In genomic region chr8:61075059-61075458, GRCm38 (mm10) we compare ENCODE assay signal across 11 mouse cellular contexts.
DNase-seq lines count a peak whose midpoint lies in the region; ATAC-seq and TF ChIP-seq lines count a peak whose summit lies in the region.
"Had no signal": no experiment of that assay in that cellular context is flagged by ENCODE, and none has a peak within 500 bp of the region (broad histone marks: within the 10 kb centered on the region; RNA-seq: fewer than 3 reads in every experiment).

No protein-coding gene starts in this region.

- TF ChIP-seq EP300 in stomach, postnatal 0 days (optimal IDR thresholded peaks at IDR 0.05): no peak

- no peak overlapping the region for H3K4me3 ChIP-seq in intestine, postnatal 0 days (ENCODE audit: low read depth, low read length)
- H3K4me3 ChIP-seq in intestine, embryonic 16.5 days (ENCODE audit: low read length): no peak overlapping the region
- H3K4me3 ChIP-seq in midbrain, embryonic 16.5 days (ENCODE audit: low read depth, low read length): no peak overlapping the region
- no peak overlapping the region for H3K4me3 ChIP-seq in midbrain, embryonic 13.5 days (replicated peaks)
- H3K4me3 ChIP-seq in stomach, postnatal 0 days (ENCODE audit: low read depth, low read length): no peak overlapping the region
- H3K4me3 ChIP-seq: midbrain, embryonic 12.5 days had no signal

- peak; percentile 62 for TF ChIP-seq CTCF in intestine, postnatal 0 days (IDR thresholded peaks at IDR 0.05; ENCODE audit: low read depth)
- peak; percentile 64 for TF ChIP-seq CTCF in stomach, postnatal 0 days (IDR thresholded peaks at IDR 0.05; ENCODE audit: low read depth)

- H3K27ac ChIP-seq in intestine, postnatal 0 days (ENCODE audit: low read depth, low read length): no peak overlapping the region
- no peak overlapping the region for H3K27ac ChIP-seq in intestine, embryonic 16.5 days (ENCODE audit: low read length)
- no peak overlapping the region for H3K27ac ChIP-seq in midbrain, embryonic 16.5 days (ENCODE audit: low read length)
- no peak overlapping the region for H3K27ac ChIP-seq in midbrain, embryonic 13.5 days
- no peak overlapping the region for H3K27ac ChIP-seq in stomach, postnatal 0 days (replicated peaks)
- H3K27ac ChIP-seq: midbrain, embryonic 12.5 days had no signal

- no peak for ATAC-seq in intestine, postnatal 0 days
- ATAC-seq in intestine, embryonic 16.5 days: no peak
- peak; percentile 76 for ATAC-seq in midbrain, embryonic 16.5 days
- no peak for ATAC-seq in midbrain, embryonic 13.5 days
- ATAC-seq in stomach, postnatal 0 days (ENCODE audit: low FRiP score, low TSS enrichment): no peak
- no peak for ATAC-seq in megakaryocyte-erythroid progenitor cell, adult 5-6 weeks (replicated peaks; ENCODE audit: low FRiP score, low TSS enrichment, poor library complexity, severe bottlenecking)

- H3K4me1 ChIP-seq in intestine, postnatal 0 days (replicated peaks; ENCODE audit: control insufficient read depth, insufficient read depth, low read length): no peaks in the 10 kb centered on the region
- no peaks in the 10 kb centered on the region for H3K4me1 ChIP-seq in intestine, embryonic 16.5 days (ENCODE audit: control insufficient read depth, insufficient read depth, low read length)
- H3K4me1 ChIP-seq in midbrain, embryonic 16.5 days (ENCODE audit: control insufficient read depth, insufficient read depth, low read length): no peaks in the 10 kb centered on the region
- no peaks in the 10 kb centered on the region for H3K4me1 ChIP-seq in midbrain, embryonic 13.5 days (replicated peaks)
- H3K4me1 ChIP-seq in stomach, postnatal 0 days (replicated peaks; ENCODE audit: control insufficient read depth, insufficient read depth): no peaks in the 10 kb centered on the region
- H3K4me1 ChIP-seq: midbrain, embryonic 12.5 days had no signal

- H3K4me2 ChIP-seq in intestine, postnatal 0 days (replicated peaks; ENCODE audit: low read depth): no peak overlapping the region
- H3K4me2 ChIP-seq in intestine, embryonic 16.5 days (ENCODE audit: low read depth, low read length): no peak overlapping the region
- no peak overlapping the region for H3K4me2 ChIP-seq in midbrain, embryonic 16.5 days (ENCODE audit: low read length)
- H3K4me2 ChIP-seq in midbrain, embryonic 13.5 days (replicated peaks): no peak overlapping the region
- H3K4me2 ChIP-seq in stomach, postnatal 0 days (replicated peaks; ENCODE audit: low read depth): no peak overlapping the region
- H3K4me2 ChIP-seq: midbrain, embryonic 12.5 days had no signal

- no peaks in the 10 kb centered on the region for H3K27me3 ChIP-seq in intestine, postnatal 0 days (replicated peaks; ENCODE audit: control insufficient read depth, insufficient read depth, low read length)
- no peaks in the 10 kb centered on the region for H3K27me3 ChIP-seq in intestine, embryonic 16.5 days (replicated peaks; ENCODE audit: control insufficient read depth, insufficient read depth, low read length)
- H3K27me3 ChIP-seq in midbrain, embryonic 16.5 days (ENCODE audit: control insufficient read depth, insufficient read depth, low read depth, low read length): no peaks in the 10 kb centered on the region
- H3K27me3 ChIP-seq in midbrain, embryonic 13.5 days: no peaks in the 10 kb centered on the region
- H3K27me3 ChIP-seq in stomach, postnatal 0 days (ENCODE audit: control insufficient read depth, insufficient read depth, low read length): no peaks in the 10 kb centered on the region
- H3K27me3 ChIP-seq: midbrain, embryonic 12.5 days had no signal

- peak; percentile 5 to 21 for DNase-seq in cerebellum, postnatal 10 days
- DNase-seq in cerebellum, adult 9-11 months: no peak
- DNase-seq in stomach, postnatal 0 days (ENCODE audit: low spot score): no peak
- DNase-seq: B cell, adult 2 months; heart, postnatal 14 days had no signal

- H3K9ac ChIP-seq in intestine, postnatal 0 days (ENCODE audit: low read depth, low read length): no peak overlapping the region
- H3K9ac ChIP-seq in intestine, embryonic 16.5 days (ENCODE audit: low read depth, low read length): no peak overlapping the region
- no peak overlapping the region for H3K9ac ChIP-seq in midbrain, embryonic 16.5 days (ENCODE audit: low read depth, low read length)
- H3K9ac ChIP-seq in midbrain, embryonic 13.5 days (replicated peaks): no peak overlapping the region
- H3K9ac ChIP-seq in stomach, postnatal 0 days (ENCODE audit: low read length): no peak overlapping the region
- H3K9ac ChIP-seq: midbrain, embryonic 12.5 days had no signal

- peaks cover 10% of the 10 kb centered on the region; the same call in 1 of the 2 replicates for H3K36me3 ChIP-seq in intestine, postnatal 0 days (ENCODE audit: control insufficient read depth, insufficient read depth)
- no peaks in the 10 kb centered on the region for H3K36me3 ChIP-seq in intestine, embryonic 16.5 days (ENCODE audit: control insufficient read depth, insufficient read depth, low read length)
- H3K36me3 ChIP-seq in midbrain, embryonic 16.5 days (ENCODE audit: control insufficient read depth, insufficient read depth, low read length): peaks cover 6% of the 10 kb centered on the region
- H3K36me3 ChIP-seq in midbrain, embryonic 13.5 days: peaks cover 21% of the 10 kb centered on the region; the same call in 1 of the 2 replicates
- H3K36me3 ChIP-seq in stomach, postnatal 0 days (ENCODE audit: control insufficient read depth, insufficient read depth, low read length): peaks cover 2% of the 10 kb centered on the region; the same call in 1 of the 2 replicates

- no peaks in the 10 kb centered on the region for H3K9me3 ChIP-seq in intestine, postnatal 0 days (ENCODE audit: control insufficient read depth)
- no peaks in the 10 kb centered on the region for H3K9me3 ChIP-seq in intestine, embryonic 16.5 days (ENCODE audit: control insufficient read depth, low read length)
- no peaks in the 10 kb centered on the region for H3K9me3 ChIP-seq in midbrain, embryonic 16.5 days (replicated peaks; ENCODE audit: control insufficient read depth, low read length, poor library complexity, severe bottlenecking)
- no peaks in the 10 kb centered on the region for H3K9me3 ChIP-seq in midbrain, embryonic 13.5 days
- no peaks in the 10 kb centered on the region for H3K9me3 ChIP-seq in stomach, postnatal 0 days (ENCODE audit: control insufficient read depth, low read length)
- H3K9me3 ChIP-seq: midbrain, embryonic 12.5 days had no signal

Comparison
In these comparisons a context has a peak if more than half of its experiments do, and no peak if none do; other contexts are left out.
1. DNase-seq: peak in cerebellum, postnatal 10 days (2 of 2); none in cerebellum, adult 9-11 months (single experiment) and stomach, postnatal 0 days (single experiment).